Mouse (Mus musculus): Measurements from ENCODE around the gene Hoxb4. TPM values are rescaled to one million over a fixed set of nuclear protein-coding genes. Genes with fewer than 3 reads are reported as not detected.

Gene Hoxb4
- total RNA-seq, 1 experiment from 2014 or later, result 6.6 TPM

DNA sequence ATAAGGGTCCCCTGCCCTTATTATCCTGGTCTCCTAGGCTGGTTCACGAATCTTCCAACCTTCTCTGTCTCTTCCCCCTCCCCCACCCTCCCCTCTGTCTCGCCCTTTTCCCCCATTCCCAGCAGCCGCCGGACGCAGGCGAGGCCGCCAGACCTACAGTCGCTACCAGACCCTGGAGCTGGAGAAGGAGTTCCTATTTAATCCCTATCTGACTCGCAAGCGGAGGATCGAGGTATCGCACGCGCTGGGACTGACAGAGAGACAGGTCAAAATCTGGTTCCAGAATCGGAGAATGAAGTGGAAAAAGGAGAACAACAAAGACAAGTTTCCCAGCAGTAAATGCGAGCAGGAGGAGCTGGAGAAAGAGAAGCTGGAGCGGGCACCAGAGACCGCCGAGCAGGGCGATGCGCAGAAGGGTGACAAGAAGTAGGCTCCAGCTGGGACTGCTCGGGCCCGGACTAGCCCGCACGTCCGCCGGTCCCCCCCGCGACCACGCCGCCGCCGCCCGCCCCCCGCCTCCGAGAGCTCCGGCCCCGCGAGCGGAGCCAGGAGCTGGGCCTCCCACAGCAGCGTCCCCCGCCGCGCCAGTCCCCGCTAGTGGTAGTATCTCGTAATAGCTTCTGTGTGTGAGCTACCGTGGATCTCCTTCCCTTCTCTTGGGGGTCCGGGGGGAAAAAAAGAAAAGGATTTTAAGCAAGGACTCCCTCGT lies 33.9 kb upstream of the Hoxb4 start:
- no peak for ATAC-seq (replicated peaks; ENCODE audit: insufficient number of reproducible peaks, low FRiP score, low TSS enrichment, poor library complexity, severe bottlenecking)

DNA sequence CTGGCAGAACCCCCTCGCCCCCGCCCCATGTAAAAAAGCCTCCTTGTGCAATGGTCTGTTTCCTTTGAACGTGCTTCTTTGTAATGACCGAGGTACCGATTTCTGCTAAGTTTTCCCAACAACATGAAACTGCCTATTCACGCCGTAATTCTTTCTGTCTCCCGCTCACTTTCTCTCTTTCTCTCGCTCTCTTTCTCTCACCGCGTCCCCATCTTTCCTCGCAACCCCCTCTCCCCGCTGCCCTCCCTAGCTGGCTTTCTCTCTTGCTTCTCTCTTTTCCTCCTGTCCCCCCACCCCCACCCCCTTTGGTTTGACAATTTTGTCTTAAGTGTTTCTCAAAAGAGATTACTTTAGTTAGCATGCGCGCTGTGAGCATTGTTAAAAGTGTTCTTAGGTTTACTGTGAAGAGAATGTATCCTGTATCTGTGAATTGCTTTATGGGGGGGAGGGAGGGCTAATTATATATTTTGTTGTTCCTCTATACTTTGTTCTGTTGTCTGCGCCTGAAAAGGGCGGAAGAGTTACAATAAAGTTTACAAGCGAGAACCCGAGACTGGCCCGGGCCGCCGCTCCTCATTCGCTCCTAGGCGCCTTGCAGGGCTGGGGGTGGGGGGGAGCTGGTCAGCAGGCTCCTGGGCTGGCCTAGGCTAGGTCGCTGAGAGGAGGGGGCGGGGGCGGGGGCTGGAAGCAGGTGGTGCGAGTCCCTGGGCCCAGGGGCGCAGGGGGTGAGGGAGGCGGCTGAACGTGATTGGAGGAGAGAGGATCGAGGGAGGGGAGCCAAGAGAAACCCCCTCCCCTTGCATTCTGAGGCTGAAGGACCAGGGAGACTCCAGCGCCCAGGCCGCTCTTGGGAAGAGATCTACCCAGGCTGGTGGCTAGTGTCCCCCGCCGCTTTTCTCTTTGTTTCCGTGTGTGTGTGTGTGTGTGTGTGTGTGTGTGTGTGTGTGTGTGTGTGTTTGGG lies 33.0 kb upstream of the Hoxb4 start:
- ATAC-seq (replicated peaks; ENCODE audit: insufficient number of reproducible peaks, low FRiP score, low TSS enrichment, poor library complexity, severe bottlenecking), result no peak

DNA sequence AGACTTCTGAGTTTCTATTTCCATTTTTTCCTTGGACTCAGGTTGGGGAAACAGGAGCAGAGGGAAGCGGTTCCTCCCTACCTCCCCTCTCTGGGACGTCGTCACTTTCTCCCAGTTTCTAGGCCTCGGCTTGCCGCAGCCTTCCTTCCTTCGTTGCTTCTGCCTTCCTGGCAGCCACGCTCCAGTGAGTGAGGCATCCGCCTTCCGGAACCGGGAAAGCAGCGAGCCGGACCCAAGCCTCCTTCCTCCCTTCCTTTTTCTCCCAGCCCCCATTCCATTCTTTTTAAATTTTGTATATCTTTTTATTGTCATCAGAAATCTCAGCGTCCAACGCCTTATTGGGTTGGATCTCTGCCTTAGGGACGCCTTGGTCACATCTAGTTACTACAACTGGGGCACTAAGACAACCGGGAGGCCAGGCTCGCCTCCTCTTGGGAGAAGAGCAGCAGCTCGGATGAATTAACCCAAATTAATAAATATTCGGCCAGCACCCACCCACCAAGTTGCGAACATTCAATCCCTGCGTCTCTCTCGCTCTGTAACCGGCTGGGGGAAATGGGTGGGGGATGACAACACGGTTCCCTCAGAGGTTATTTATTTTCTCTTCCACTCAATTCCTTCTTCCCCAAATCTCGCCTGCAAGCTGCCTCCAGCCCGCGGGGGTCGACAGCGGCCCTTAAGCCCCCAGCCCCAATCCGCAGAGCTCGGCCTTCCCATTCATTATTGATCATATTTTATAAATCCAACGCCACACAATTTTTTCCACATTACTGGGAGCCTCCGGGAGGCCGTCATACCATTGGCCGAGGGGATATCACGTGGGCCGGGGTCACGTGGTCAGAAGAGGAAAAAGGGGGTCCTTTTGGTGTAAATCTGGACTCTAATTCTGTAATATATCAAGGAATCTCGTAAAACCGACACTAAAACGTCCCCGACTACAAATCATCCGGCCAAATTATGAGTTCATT lies 32.0 kb upstream of the Hoxb4 start, which contains the start of gene Hoxb7:
Hoxb7 (plus strand) TSS at position 853 of the 968 bp plus-strand sequence.
- no peak for ATAC-seq (replicated peaks; ENCODE audit: insufficient number of reproducible peaks, low FRiP score, low TSS enrichment, poor library complexity, severe bottlenecking)

DNA sequence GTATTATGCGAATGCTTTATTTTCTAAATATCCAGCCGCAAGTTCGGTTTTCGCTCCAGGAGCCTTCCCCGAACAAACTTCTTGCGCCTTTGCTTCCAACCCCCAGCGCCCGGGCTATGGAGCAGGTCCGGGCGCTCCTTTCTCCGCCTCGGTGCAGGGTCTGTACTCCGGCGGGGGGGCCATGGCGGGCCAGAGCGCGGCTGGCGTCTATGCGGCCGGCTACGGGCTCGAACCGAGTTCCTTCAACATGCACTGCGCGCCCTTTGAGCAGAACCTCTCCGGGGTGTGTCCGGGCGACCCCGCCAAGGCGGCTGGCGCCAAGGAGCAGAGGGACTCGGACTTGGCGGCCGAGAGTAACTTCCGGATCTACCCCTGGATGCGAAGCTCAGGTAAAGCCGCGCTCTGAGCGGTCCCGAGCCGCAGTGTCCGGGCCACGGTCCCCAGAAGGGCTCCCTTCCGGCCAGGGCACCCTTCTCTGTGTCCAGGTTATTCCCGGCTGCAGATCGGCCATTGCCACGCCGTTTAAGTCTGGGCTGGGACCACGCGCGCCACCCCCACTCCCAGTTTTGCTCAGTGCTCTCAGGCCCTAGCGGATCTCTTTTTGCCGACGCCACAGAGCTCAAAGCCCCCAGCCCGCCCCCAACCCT lies 31.2 kb upstream of the Hoxb4 start:
- no peak for ATAC-seq (replicated peaks; ENCODE audit: insufficient number of reproducible peaks, low FRiP score, low TSS enrichment, poor library complexity, severe bottlenecking)

DNA sequence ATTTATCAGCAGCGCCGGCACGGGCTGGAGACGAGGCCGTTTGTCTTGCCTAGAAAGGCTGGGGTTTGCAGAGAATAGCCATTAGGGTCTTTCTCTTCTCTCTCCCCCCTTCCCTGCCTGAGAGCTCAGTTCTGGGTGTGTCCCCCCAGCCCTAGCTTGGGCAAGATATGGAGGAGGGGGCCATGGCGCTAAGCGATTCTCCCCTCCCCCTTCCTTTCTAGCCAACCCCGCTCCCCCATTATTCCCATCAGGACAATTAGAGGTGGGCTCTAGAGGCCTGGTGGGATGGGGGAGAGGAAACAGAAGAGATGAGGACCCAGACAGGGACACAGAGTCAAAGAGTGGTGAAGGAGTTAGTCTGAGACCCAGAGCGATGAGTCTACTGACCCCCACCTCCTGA lies 30.7 kb upstream of the Hoxb4 start:
- no peak for ATAC-seq (replicated peaks; ENCODE audit: insufficient number of reproducible peaks, low FRiP score, low TSS enrichment, poor library complexity, severe bottlenecking)

DNA sequence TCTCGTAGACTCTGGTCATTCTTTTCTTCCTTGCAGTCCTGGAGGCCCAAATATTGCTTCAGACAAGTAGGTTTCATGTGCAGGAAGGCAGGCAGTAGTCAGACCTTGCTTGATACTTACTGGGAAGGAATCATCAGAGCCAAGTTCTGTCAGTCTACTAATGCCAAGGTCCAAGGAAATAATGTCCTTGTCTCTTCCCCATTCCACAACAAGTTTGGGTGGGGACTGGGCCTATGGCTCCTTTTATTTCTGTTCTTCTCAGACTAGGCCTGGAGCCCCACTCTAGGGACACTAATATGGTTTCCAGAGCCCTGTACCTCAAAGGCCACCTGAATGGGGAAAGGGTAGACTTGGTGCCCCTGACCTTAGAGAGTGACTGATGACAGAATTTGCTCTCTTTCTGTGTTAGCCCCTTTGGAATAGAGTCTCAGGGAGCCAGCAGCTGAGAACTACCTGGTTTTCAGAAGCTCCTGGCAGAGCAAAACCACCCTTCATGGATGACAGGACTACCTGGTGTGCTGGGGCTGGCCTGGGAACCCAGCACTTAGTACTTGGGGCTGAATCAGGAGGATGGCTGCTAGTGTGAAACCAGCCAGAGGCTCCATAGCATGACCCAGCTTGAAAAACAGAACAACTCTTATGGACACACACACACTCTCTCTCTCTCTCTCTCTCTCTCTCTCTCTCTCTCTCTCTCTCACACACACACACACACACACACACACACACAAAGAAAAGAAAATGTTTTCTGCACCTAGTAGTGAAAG lies 29.4 kb upstream of the Hoxb4 start:
- ATAC-seq (replicated peaks; ENCODE audit: insufficient number of reproducible peaks, low FRiP score, low TSS enrichment, poor library complexity, severe bottlenecking), result no peak

DNA sequence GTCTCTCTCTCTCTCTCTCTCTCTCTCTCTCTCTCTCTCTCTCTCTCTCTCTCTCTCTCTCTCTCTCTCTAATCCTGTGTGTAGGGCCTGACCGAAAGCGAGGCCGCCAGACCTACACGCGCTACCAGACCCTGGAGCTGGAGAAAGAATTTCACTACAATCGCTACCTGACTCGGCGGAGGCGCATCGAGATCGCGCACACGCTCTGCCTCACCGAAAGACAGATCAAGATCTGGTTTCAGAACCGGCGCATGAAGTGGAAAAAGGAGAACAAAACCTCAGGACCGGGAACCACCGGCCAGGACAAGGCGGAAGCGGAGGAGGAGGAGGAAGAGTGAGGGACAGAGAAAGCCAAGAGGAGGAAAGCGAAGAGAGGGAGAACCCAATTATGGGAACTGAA lies 28.8 kb upstream of the Hoxb4 start:
- no peak for ATAC-seq (replicated peaks; ENCODE audit: insufficient number of reproducible peaks, low FRiP score, low TSS enrichment, poor library complexity, severe bottlenecking)

DNA sequence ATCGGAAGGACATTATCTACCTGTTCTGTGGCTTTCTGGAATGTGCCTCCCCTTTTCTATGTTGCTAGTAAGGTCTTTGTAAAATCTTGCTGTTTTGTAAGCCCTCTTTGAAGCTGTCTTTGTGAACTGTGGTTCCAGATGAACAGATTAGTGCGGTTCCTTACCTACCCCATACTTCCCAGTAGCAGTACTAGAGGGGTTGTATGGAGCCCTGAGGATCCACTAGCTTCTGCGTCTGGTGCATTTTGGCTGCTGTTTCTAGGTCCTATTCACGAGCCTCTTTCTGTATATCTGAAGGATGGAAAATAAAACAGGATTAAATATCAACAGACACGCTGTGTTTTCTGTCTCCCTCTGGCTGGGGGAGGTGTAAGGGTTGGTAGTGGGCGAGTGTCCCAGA lies 28.2 kb upstream of the Hoxb4 start:
- ATAC-seq (replicated peaks; ENCODE audit: insufficient number of reproducible peaks, low FRiP score, low TSS enrichment, poor library complexity, severe bottlenecking), result no peak

DNA sequence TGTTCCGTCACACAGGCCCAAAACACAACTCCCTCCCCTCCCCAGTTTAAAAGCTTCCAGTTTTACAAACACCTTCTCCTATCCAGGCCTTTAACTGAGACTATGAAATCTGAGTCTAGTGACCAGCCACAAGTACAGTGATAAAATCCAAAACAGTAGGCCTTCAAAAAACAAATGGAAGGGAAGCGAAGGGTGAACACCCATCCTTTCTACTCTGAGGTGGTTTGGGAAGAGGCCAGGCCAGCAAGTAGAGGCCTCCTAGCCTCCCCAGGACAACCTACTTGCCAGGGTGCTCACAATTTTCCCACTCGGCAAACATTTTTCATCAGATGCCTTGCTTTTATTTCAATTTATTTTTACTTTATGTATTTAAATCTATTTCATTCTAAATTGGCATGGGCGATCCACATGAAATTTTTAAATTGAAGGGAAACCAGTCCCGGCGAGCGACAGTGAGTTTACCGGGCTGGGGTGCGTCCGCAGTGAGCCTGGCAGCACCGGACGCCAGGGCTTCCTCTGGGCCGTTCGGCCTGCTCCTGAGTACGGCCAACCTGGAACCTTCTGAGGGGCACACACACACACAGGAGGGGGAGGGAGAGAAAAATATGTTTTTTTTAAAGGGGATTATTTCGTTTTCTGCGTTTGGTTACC lies 27.2 kb upstream of the Hoxb4 start:
- no peak for ATAC-seq (replicated peaks; ENCODE audit: insufficient number of reproducible peaks, low FRiP score, low TSS enrichment, poor library complexity, severe bottlenecking)

DNA sequence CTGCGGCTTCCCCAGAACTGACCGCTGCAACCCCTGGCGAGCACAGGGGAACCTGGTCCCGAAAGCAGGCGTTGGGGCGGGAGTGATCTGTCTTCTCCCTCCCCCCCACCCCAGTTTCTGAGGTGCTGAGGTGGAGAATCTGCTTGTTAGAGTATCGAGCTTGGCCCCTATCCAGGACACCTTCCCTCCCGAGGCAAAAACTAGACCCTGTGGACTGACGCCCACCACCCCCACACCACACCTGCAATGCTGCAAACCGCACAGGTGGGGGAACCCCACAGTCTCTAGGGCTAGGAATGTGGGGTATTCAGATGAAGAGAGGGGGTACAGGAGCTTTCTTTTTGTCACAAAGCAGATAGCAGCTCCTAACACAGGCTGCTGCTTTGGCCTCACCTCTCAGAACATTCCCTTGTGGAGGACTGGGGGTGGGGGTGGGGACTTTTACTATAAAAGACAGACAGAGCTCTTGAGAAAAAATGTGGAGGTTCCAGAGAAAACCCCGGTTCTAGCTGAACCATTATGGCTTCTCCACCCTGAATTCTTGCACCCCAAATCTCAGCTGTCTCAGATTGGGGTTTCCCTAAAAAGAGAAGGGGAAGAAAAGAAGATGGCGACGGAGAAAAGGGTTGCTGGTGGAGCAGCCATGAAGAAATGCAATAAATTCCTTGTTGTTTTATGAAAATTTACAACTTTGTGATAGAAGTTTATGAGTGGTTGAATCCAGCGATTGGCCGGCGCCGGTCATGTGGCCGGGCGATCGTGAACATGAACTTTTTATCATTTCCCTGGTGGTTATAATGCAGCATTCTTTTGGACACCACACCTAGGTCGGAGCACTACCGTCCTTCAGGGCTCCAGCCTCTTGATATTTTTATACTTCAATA lies 26.1 kb upstream of the Hoxb4 start, which contains the start of gene Hoxb6:
Hoxb6 (plus strand) TSS at position 796 of the 884 bp plus-strand sequence.
- no peak for ATAC-seq (replicated peaks; ENCODE audit: insufficient number of reproducible peaks, low FRiP score, low TSS enrichment, poor library complexity, severe bottlenecking)

DNA sequence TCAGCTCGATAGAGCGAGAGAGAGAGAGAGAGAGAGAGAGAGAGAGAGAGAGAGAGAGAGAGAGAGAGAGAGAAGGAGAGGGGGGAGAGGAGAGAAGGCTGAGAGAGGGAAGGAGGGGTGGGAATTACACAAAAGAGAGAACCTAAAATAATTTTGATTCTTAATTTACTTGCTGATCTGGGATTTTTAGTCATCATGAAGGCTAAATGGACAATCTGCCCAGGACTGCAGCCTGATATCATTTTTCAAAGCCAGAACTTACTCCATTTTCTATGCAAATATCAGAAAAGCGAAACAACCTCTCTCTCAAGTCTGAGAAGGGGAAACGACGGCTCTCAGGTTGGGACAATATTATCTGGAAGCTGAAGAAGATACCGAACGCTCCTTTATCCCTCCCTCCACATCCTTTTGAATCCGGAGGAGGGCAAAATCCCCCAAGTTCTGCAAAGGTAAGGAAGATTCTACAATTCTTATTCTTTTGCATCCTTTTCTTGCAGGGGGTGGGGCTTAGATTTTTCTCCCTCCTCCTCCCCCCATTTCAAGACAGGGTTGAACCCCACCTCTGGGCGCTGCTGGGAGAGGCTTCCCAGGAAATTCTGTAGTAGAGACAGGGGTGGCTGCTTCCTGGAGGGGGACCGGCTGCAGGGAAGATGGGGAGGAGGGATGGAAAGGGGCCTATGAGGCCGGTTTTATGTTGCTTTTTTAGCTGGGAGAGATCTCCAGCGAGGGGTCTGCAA lies 25.3 kb upstream of the Hoxb4 start:
- ATAC-seq (replicated peaks; ENCODE audit: insufficient number of reproducible peaks, low FRiP score, low TSS enrichment, poor library complexity, severe bottlenecking), result no peak

DNA sequence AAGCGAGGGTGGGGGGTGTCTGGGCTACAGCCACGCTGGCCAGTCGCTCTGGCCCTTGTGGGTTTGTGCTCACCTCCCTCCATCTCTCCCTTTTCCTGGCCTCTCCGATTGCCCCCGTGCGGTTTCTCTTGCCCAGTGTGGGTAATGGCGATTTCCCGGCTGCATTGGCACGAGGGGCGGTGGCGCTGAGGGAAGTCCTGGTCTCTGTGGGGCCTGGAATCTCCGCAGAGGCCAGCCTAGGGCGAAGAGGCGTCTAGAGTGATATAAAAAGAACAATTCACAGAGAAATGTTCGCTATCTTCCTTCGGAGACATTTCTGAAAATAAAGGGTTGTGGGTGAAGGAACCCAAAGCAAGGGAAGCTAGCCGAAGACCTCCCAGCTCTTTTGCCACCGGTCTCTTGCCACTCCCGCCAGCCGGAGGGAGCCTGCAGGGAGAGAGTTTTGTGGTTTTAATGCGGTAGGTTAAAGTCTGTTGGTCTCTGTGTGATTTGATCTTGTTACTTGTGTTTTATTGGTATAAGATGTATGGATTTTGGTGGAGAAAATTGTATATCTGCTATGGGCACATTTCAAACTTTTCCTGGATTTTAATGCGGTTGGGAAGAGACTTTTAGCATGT lies 24.7 kb upstream of the Hoxb4 start:
- no peak for ATAC-seq (replicated peaks; ENCODE audit: insufficient number of reproducible peaks, low FRiP score, low TSS enrichment, poor library complexity, severe bottlenecking)

DNA sequence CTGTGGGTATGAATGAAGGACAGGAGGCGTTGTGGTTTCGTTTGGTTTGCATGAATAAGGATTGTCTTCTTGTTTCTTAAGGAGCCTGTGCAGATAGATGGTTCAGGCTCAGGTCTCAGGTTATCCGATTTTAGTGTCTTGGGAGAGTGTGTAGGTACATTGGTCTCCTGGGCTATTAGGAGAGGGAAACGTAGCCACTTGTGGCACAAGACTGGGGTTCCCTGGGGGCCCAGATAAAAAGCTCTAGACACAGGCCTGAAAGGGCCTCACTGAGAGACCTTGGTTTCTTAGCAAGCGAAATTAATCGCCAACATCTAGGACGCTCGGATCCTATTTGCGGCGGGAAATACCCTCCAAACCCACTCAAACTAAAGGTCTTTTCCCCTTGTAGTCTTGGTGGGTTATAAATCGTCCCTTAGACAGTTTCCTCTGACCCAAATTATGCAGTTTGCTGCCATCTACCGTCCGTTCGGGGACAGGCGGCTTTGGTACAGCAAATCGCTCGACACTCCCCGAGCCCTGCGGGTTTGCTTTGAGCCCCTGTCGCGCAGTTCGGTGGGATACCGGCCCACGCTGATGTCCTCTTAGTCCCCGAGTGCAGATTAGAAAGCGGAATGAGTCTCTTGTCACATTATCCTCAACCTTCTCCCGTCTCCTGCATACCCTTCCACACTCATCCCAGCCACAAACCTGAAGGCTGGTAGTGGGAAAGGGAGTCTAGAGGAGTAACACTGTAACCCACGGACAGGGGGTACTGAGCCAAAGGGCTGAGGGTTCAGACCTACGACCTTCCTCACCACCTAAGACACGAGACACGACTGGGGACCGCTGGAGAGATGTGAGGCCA lies 23.6 kb upstream of the Hoxb4 start:
- ATAC-seq (replicated peaks; ENCODE audit: insufficient number of reproducible peaks, low FRiP score, low TSS enrichment, poor library complexity, severe bottlenecking), result peak; percentile 88

DNA sequence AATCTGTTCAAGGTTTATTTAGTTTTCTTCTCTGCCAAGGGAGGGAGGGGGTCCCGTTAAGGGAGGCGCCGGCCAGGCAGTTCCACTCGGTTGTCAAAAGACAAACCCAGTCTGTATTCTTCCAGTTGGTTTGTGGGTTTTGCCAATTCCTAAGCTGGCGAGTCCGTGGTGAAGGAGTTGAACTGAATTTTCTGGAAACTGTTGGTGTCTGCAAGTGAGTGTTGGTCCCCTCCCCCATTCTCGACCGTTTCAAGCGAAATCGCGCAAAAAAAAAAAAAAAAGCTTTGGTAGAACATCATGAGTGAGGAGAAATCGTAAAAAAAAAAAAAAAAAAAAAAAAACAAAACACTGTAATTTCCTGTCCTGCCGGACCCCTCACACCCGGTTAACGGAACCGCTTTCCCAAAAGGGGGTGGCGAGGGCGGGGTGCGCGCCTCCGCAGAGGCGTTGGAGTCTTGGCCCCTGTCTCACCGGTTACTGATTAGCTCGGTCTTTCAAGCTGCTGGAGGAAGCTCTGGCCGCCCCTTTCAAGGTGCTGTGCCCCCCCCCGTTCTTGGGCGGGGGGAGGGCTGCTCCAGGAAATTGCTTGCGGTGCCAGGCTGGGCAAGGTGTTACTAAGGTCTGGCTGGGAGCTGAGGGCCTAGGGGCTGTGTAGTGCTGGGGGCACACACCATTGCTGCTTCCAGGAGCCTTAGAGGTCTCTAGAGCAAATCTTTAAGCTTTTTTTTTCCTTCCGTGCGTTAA lies 22.8 kb upstream of the Hoxb4 start:
- ATAC-seq (replicated peaks; ENCODE audit: insufficient number of reproducible peaks, low FRiP score, low TSS enrichment, poor library complexity, severe bottlenecking), result no peak
